Mouse (Mus musculus) thymus, adult 2 months (tissue): Measurements from ENCODE around the gene Srrm4.

ENCODE experiments used
- CTCF ChIP-seq: fragments of 200-500 bp; IDR thresholded peaks from 2 replicates; pipeline ENCODE4 v1.5.1; 2012; ENCODE audit warnings: mild to moderate bottlenecking, control low read depth, low read length, moderate library complexity, borderline replicate concordance; ENCODE audit not compliant: control insufficient read depth, poor library complexity, insufficient read depth; ENCODE audit errors: extremely low read depth
- POLR2A ChIP-seq: fragments of 200-500 bp; IDR thresholded peaks from 2 replicates; pipeline ENCODE4 v1.6.1; 2012; ENCODE audit warnings: mild to moderate bottlenecking, low read length, control low read depth, moderate library complexity; ENCODE audit not compliant: control insufficient read depth, poor library complexity, insufficient read depth; ENCODE audit errors: extremely low read depth

DNA sequence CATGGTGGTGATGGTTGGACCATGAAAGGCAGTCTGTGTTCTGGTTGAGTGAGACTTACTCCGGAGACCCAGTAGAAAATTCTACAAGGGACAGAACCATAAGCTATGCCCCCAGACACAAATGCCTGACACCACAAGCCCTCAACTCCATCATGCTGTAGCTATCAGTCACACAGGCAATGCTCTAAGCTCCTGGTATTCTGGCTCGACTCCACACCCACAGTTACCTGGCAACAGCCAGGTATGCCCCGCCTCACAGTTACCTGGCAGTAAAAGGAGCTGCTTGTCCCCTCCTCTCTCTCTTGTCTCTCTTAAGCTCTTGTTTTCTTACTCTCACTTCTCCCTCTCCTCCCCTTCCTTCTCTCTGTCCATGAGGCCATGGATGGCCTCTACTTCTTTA lies 98.9 kb downstream of the Srrm4 start:
- TF ChIP-seq CTCF (no peak), POLR2A (no peak)
